Mouse (Mus musculus) intestine, postnatal 0 days (tissue): ENCODE measurements around the gene Phf24. TPM values are rescaled to one million over a fixed set of nuclear protein-coding genes. Genes with fewer than 3 reads are reported as not detected.
A peak's percentile ranks its signal among the peaks of the same experiment; 100 is the strongest.

ENCODE experiments used
- ATAC-seq: fragments of 200-750 bp; cut with Nextera tagmentation; 2 replicates; pipeline ENCODE4 v1.8.0; 2017; ENCODE audit warnings: mild to moderate bottlenecking, moderate TSS enrichment, moderate library complexity
- H3K27ac ChIP-seq: fragments of 300-500 bp; sonication (generic); 2 replicates; pipeline ENCODE4 v1.5.1; 2014; ENCODE audit warnings: mild to moderate bottlenecking, low read depth, low read length, moderate library complexity
- H3K27me3 ChIP-seq: fragments of 300-500 bp; sonication (generic); replicated peaks from 2 replicates; pipeline ENCODE4 v1.6.1; 2014; ENCODE audit warnings: low read length, mixed read lengths; ENCODE audit not compliant: control insufficient read depth, insufficient read depth
- H3K36me3 ChIP-seq: fragments of 300-500 bp; sonication (generic); 2 replicates; pipeline ENCODE4 v1.6.1; 2014; ENCODE audit warnings: mild to moderate bottlenecking, moderate library complexity; ENCODE audit not compliant: control insufficient read depth, insufficient read depth
- H3K4me1 ChIP-seq: fragments of 300-500 bp; sonication (generic); replicated peaks from 2 replicates; pipeline ENCODE4 v1.6.1; 2014; ENCODE audit warnings: antibody characterized with exemption, low read length, mixed read lengths; ENCODE audit not compliant: control insufficient read depth, insufficient read depth
- H3K4me2 ChIP-seq: fragments of 300-500 bp; sonication (generic); replicated peaks from 2 replicates; pipeline ENCODE4 v1.6.1; 2014; ENCODE audit warnings: low read depth, mild to moderate bottlenecking, moderate library complexity
- H3K4me3 ChIP-seq: fragments of 300-500 bp; sonication (generic); 2 replicates; pipeline ENCODE4 v1.5.1; 2014; ENCODE audit warnings: low read depth, low read length
- H3K9ac ChIP-seq: fragments of 300-500 bp; sonication (generic); 2 replicates; pipeline ENCODE4 v1.6.1; 2014; ENCODE audit warnings: mild to moderate bottlenecking, low read depth, low read length
- H3K9me3 ChIP-seq: fragments of 300-500 bp; sonication (generic); 2 replicates; pipeline ENCODE4 v1.6.1; 2016; ENCODE audit warnings: mixed run types; ENCODE audit not compliant: control insufficient read depth
- CTCF ChIP-seq: sonication (generic); IDR thresholded peaks from 2 replicates; pipeline ENCODE4 v1.5.1; 2016; ENCODE audit warnings: low read depth, mild to moderate bottlenecking, control low read depth, antibody characterized with exemption, moderate library complexity
- WGBS: fragments of 180-500 bp; shearing (Covaris S2); extraction: QIAGEN DNeasy Blood & Tissue Kit; methylation state at CpG from one replicate; pipeline ENCODE4 v1.1.7; 2014; 5-methylcytosine and 5-hydroxymethylcytosine counted together
- polyA plus RNA-seq: library from polyadenylated mRNA; unstranded; fragments of >200 nt; fragmentation: Nextera tagmentation; extraction: Ambion mirVana; gene quantifications from 2 replicates; pipeline ENCODE4 v1.2.1, GENCODE M21; 2015

The Phf24 gene
- polyA plus RNA-seq, 1 experiment from 2014 or later, result 1.0 TPM

DNA sequence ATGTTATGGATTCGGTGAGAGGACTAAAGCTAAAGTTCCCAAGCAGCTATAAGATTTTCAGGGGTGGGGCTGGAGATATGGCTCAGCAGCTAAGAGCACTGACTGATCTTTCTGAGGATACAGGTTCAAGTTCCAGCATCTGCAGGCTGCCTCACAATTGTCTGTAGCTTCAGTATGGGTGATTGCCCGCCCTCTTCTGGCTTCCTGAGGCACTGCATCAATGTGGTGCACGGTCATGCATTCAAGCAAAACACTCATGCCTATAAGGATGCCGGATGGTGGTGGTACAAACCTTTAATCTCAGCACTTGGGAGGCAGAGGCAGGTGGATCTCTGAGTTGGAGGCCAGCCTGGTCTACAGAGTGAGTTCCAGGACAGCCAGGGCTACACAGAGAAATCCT is 45.1 kb downstream of the Phf24 start:
- H3K27me3 ChIP-seq, result peaks cover 6% of the 10 kb centered on the region; the same call in 1 of the 2 replicates

DNA sequence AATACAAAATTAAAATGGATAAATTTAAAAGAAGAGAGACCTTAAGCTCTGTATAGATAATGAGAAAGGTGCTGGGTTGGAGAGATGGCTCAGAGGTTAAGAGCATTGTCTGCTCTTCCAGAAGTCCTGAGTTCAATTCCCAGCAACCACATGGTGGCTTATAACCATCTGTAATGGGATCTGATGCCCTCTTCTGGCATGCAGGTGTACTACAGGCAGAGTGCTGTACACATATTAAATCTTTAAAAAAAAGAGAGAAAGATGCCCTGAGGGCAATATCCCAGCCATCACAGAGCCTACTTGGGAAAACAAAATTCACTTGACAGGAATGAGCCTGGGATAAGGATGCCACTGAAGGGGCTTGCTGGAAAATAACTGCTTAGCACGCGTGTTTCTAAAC is 47.0 kb downstream of the Phf24 start:
- Histone ChIP-seq H3K36me3 (no peaks in the 10 kb centered on the region; the same call in 1 of the 2 replicates), H3K9me3 (no peaks in the 10 kb centered on the region), H3K4me1 (no peaks in the 10 kb centered on the region), H3K4me3 (no peak overlapping the region), H3K27ac (no peak overlapping the region), H3K27me3 (peaks cover 6% of the 10 kb centered on the region; the same call in 1 of the 2 replicates), H3K4me2 (no peak overlapping the region), H3K9ac (no peak overlapping the region)
- peak; percentile 47 for TF ChIP-seq CTCF
- ATAC-seq, result no peak
- 94% methylated on average over 2 of the region's 2 CpGs for WGBS

More for the DNA sequence above, 45.1 kb downstream of the Phf24 start:
- H3K4me1 ChIP-seq, result no peaks in the 10 kb centered on the region
- H3K27ac ChIP-seq, result no peak overlapping the region
- H3K9ac ChIP-seq, result no peak overlapping the region
- ATAC-seq, result no peak
- TF ChIP-seq CTCF, result peak; percentile 83
- no peak overlapping the region for H3K4me2 ChIP-seq
- no peak overlapping the region for H3K4me3 ChIP-seq
- no peaks in the 10 kb centered on the region for H3K9me3 ChIP-seq
- 28% methylated on average over 4 of the region's 4 CpGs for WGBS
- H3K36me3 ChIP-seq, result peaks cover 18% of the 10 kb centered on the region

DNA sequence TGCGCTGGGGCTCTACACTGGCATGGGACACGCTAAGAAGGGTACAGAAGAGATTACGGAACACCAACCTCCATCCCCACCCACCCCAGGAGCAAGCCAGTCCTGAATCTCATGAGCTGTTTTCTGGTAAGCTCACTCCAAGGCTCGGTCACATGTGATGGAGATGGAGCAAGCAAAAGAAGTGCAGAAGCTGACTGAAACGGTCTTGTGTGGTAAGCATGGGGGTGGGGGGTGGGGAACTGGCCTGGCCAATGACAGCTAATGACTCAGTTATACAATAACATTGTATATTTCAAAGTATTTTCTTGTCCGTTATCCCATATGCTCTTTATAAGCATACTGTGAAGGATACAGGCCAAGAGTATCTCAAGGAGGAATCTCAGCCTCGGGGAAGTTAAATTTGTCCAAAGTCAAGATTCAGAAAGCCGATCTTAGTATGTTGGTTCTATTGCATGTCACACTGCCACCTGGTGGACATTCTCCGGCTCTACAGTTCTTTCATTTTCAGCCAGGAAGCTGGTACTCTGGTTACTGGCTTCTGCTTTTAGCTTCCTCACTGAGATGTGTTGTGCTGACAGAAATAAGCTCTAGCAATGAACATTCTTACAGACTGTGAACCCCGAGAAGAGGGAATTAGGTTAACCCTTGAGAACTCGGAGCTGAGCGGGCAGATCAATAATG is 48.7 kb downstream of the Phf24 start:
- Histone ChIP-seq H3K36me3 (no peaks in the 10 kb centered on the region), H3K27me3 (peaks cover 6% of the 10 kb centered on the region; the same call in 1 of the 2 replicates), H3K9me3 (no peaks in the 10 kb centered on the region), H3K4me3 (0 out of 2 replicates have a peak overlapping the region, but pooled peaks have one; percentile 12), H3K4me2 (peak overlapping the region; percentile 37; the same call in 1 of the 2 replicates), H3K27ac (no peak overlapping the region), H3K9ac (no peak overlapping the region), H3K4me1 (no peaks in the 10 kb centered on the region)
- TF ChIP-seq CTCF, result peak; percentile 90
- no peak for ATAC-seq
- 15% methylated on average over 12 of the region's 12 CpGs for WGBS

DNA sequence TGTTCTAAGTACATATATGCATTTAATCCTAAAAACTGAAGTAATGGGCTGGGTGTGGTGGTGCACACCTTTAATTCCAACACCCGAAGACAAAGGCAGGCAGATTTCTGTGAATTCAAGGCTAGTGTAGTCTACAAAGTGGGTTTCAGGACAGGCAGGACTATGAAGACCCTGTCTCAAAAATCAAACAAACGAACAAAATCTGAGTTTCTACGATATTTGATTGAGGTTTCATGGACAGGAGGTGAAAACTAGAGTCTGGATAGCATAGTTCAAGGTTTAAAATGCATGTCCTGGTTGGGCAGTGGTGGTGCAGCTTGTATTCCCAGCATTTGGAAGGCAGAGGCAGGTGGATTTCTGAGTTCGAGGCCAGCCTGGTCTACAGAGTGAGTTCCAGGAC is 52.8 kb downstream of the Phf24 start, which contains the start of gene 1700022I11Rik:
1700022I11Rik (plus strand) TSS at position 301 of the 400 bp plus-strand sequence.
- TF ChIP-seq CTCF, result no peak
- ATAC-seq, result no peak
- Histone ChIP-seq H3K4me1 (no peaks in the 10 kb centered on the region), H3K9me3 (no peaks in the 10 kb centered on the region), H3K4me2 (no peak within 1 kb of the TSS), H3K4me3 (no peak within 1 kb of the TSS), H3K27me3 (peaks cover 3% of the 10 kb centered on the region; the same call in 1 of the 2 replicates), H3K9ac (no peak within 1 kb of the TSS), H3K27ac (no peak within 1 kb of the TSS), H3K36me3 (no peaks in the 10 kb centered on the region)
- 91% methylated on average over 4 of the region's 4 CpGs for WGBS

DNA sequence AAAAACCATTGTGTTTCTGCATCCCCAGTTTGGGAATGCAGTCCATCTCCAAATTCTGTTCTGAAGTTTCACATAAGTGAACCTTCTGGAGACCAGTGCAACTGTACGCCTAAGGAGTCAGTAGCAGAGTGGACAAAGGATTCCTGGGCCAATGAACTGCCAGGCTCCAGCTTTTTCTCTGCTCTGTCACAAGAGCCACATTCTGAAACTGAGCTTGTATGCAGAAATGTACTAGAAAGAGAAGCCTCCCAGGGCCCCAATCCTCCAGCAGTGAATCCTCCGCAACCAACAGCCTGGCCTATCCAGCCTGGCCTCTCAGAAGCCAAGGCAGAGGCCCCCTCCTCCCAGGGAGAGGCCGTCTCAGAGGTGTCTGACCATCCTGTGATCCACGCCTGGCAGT is 56.5 kb downstream of the Phf24 start:
- Histone ChIP-seq H3K4me2 (no peak overlapping the region), H3K9me3 (no peaks in the 10 kb centered on the region), H3K9ac (no peak overlapping the region), H3K27me3 (no peaks in the 10 kb centered on the region), H3K36me3 (no peaks in the 10 kb centered on the region), H3K4me3 (no peak overlapping the region), H3K27ac (no peak overlapping the region), H3K4me1 (no peaks in the 10 kb centered on the region)
- TF ChIP-seq CTCF, result no peak
- WGBS, result 72% methylated on average over 4 of the region's 4 CpGs
- no peak for ATAC-seq

DNA sequence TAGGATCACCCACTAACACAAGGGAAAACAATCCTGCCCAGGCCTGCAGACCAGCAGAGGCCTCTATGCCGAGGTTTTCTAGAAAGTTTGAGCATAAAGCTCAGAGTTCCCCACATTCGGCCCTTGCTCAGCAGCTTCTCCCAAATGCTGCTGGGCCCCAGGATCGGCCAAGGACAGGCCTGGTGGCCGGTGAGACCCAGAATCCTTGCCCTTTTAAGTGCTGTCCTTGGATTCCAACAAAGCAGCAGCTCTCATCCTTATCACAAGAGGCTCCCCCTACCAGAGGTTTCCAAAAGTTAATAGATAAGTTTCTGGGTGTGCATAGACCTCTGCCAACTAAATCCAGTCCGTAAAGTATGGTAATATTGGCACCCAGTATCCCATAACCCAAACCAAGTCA is 57.4 kb downstream of the Phf24 start:
- no peak overlapping the region for H3K4me3 ChIP-seq
- no peak for ATAC-seq
- no peak for TF ChIP-seq CTCF
- H3K9ac ChIP-seq, result no peak overlapping the region
- H3K27me3 ChIP-seq, result no peaks in the 10 kb centered on the region
- H3K4me1 ChIP-seq, result no peaks in the 10 kb centered on the region
- no peaks in the 10 kb centered on the region for H3K9me3 ChIP-seq
- H3K36me3 ChIP-seq, result peaks cover 6% of the 10 kb centered on the region
- 74% methylated on average over 5 of the region's 5 CpGs for WGBS
- no peak overlapping the region for H3K27ac ChIP-seq
- H3K4me2 ChIP-seq, result no peak overlapping the region
